Mouse (Mus musculus): Measurements from ENCODE around the gene Itga5. TPM values are rescaled to one million over a fixed set of nuclear protein-coding genes. Genes with fewer than 3 reads are reported as not detected.

The Itga5 gene
- polyA plus RNA-seq, 1 experiment, result 138 TPM

GRCm38 (mm10) chr15:103340786-103341185 lies 25.8 kb downstream of the Itga5 start:
- DNase-seq (ENCODE audit: low spot score), result no peak

GRCm38 (mm10) chr15:103339961-103340337 lies 26.6 kb downstream of the Itga5 start, which contains the start of gene Zfp385a:
TSS of gene Zfp385a (minus strand) at chr15:103340093.
- DNase-seq (ENCODE audit: low spot score), result no peak

- no peak for DNase-seq (ENCODE audit: low spot score)
These were observed 27.2 kb downstream of the Itga5 start for GRCm38 (mm10) chr15:103339166-103339960.

DNA sequence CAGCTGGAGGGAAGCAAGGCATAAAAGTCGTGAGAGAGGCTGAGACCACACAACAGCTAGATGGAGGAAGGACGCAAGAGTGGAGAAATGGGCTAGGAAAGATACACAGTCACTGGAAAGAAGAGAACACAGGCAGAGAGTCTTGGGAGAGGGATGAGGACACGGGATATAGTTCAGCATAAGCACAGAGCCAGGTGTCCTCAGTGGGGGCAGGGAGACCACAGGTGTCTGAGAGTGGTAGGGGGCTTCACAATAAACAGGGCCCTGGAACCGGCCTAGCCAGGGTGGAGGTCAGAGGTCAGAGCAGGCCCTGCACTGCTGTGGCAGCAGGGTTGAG lies 27.8 kb downstream of the Itga5 start:
- DNase-seq (ENCODE audit: low spot score), result no peak

DNA sequence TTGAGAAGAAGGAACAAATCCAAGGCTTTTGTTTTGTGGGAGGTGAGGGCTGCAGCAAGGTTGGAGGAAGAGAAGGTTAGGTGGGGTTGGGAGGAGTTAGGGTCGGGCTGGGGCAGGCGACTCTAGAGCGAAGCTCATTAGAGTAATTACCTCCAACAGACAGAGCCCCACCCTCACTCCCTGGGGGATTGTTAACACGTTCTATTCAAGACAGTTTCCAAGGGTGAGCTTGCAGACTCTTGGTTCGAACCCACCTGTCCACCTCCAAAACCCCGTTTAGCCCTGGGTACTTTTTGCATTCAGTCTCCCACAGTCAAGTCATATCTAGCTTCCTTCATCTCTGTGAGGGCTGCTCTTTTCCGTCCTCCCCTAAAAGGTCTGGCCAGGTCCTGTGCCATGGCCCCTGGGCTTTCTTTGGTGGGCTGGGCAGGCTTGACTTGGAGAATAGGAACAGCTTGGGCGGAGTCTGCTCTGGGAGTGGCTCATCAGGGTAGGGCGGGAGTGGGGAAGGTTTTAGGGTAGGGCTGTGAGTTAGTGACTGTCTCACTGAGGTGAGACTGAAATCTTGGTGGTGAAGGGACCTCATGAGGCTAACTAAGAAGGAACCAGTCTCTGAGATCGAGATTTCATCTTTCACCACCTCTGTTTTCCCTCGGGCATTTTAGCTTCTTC lies 29.4 kb downstream of the Itga5 start:
- no peak for DNase-seq (ENCODE audit: low spot score)

DNA sequence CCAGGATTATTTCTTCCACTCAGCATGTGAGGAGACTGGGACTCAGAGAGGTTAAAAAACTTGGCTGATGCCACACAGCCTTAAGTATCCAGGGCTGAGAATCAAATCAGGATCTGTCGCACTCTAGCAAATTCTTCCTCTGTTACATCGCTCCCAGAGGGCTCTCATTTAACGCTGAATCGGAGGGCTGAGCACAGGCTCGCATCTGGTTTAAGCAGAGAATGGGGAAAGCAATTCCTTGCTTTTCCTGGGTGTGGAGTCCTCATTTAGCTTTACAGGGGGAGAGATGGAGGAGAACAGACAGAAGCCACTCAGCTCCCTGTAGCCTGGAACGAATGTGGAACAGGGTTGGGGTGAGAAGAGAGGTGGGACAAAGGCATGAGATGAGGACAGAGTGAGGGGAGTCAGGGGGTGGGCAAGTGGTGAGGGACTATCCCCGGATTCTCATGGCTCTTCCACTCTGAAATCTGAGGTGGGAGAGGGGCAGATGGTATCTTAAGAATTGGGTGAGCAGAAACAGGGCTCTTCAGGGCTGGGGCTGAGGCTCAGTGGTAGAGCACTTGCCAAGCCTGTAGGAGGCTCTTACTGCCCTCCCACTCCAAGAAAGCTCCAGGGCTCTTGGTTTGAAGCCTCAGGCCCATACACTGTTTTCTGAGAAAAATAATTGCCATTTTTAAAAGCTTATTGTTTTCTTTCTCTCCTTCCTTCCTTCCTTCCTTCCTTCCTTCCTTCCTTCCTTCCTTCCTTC lies 30.9 kb downstream of the Itga5 start:
- DNase-seq (ENCODE audit: low spot score), result no peak

DNA sequence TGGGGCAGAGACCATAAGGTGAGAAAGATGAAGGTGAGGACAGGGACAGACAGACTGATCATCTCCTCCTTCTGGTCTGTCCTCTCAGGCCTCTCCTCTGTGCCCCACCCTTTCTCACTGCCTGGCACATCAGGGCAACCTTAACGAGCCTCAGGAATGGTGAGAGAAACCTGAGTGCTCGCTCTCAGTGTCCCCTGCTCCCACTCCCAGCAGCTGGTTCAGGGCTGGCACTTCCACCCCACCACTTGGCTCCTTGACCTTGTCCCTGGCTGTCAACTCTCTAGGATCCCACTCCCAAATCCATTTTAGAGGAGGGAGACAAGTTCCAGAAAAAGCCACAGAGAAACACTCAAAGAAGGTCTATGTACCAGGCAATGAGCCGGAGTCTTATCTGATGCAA lies 31.5 kb downstream of the Itga5 start:
- no peak for DNase-seq (ENCODE audit: low spot score)

- no peak for DNase-seq (ENCODE audit: low spot score)
These were observed 32.4 kb downstream of the Itga5 start for GRCm38 (mm10) chr15:103334194-103334593.

DNA sequence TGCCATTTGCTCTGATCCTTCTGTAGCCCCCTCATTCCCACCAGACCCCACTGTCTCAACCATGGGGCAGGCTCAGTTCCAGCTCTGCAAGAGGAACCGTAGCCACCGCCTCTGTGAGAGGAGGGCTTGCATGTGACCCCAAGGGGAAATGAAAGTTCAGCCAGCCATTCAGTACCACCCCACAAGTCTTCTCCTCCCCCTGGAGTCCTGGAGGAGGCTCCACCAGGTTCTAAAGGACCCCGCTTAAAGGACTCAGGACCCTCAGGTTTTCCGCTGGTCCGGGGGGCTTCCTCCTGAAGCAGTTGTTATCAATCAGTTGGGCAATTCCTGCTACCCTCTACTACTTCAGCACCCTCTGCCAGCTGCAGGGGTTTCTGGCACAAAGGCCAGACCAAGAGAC lies 32.8 kb downstream of the Itga5 start:
- no peak for DNase-seq (ENCODE audit: low spot score)

DNA sequence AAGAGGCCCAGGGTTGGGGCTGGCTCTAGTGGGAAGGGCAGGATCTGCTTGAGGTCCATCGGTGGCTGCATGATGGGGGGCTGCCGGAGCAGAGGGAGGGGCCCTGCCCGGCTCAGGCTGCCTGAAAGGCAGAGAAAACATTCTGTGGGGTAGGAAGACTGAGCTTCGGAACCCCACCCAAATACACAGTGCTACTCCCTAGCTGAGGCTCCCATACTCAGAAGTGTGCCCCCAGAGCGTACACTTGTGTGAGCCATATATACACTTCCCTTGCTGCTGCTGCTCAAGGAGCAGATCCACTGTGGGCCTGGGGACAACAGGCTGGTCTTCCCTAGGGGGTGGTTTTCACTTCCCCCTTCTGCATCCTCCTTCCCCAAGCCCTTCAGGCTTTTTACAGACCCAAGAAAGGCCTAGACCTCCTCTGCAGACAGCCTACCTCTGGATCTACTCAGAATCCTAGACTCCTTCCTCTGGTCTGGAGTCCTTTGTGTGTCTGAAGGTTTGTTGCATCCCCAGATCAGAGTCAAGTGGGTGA lies 33.4 kb downstream of the Itga5 start:
- DNase-seq (ENCODE audit: low spot score), result no peak

DNA sequence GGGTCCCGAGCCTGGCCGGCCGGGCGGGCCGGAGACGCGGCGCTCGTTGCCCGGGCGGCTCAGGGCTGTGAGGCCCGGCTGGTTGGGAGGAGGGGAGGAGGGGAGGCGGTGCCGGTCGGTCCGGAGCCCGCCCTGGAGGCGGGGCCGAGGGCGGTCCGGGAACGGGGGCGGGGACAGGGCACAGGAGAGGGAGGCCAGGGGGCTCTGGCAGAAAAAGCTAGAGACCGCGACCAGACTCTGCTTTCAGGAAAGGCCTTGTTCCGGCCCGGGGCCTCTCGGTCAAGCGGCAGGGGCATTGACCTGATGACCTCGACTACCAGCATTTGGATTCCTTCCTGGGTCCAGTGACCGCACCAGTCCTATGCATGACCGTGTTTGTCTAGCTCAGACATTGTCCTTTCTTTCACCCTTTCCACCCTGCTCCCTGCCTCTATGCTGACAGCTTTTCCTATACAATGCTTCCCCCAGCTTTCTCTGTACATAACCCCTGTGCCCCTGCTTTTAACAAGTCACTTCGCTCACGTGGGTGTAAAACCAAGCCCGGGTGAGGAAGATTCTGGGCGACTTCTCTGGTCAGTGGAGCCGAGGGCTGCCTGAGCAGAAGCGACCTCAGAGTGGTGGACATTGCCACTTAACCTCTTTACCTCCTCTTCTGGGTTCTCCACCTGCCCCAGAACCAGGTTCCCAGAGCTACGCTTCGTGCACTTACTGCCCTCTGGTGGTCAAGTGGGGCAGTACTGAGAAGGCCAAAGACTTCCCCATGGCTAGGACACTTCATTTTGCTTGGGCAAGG lies 42.9 kb downstream of the Itga5 start:
- peak; percentile 80 for DNase-seq (ENCODE audit: low spot score)

DNA sequence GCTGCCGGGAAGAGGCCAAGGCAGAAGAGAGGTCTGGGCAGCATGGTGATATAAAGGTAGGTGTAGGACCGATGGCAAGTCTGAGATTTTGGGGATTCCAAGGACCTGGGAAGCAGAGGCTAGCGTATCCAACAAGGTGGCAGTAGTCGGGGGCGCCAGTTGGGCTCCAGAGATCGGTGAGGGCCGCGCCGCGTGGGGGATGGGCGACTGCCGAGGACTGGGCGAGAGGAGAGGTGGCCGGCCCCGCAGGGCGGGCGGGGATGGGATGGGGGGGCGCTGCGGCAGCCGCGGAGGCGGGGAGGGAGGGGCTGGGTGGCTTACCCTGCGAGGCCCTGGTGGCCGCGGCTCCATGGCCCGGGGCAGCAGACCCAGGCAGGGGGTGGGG lies 43.5 kb downstream of the Itga5 start:
- no peak for DNase-seq (ENCODE audit: low spot score)

DNA sequence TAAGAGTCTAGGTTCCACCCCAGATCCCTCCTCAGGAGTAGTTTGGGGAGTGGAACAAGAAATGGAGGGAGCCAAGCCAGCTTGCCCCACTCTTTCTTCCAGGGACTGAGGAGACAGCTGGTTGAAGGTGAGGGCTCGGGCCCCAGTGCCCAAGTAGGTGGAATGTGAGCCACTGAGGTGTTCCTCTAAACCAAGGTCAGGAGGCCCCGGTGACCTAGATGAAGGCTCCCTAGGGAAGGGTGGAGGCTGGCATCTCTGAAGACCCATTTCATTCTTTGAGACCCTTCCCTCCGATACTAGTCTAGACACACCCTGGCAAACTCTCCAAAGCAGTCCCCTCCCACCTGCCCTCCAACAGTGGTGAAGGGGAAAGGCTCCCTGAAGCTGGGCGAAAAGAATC lies 44.2 kb downstream of the Itga5 start:
- no peak for DNase-seq (ENCODE audit: low spot score)

GRCm38 (mm10) chr15:103321076-103321475 lies 45.5 kb downstream of the Itga5 start:
- DNase-seq (ENCODE audit: low spot score), result no peak

DNA sequence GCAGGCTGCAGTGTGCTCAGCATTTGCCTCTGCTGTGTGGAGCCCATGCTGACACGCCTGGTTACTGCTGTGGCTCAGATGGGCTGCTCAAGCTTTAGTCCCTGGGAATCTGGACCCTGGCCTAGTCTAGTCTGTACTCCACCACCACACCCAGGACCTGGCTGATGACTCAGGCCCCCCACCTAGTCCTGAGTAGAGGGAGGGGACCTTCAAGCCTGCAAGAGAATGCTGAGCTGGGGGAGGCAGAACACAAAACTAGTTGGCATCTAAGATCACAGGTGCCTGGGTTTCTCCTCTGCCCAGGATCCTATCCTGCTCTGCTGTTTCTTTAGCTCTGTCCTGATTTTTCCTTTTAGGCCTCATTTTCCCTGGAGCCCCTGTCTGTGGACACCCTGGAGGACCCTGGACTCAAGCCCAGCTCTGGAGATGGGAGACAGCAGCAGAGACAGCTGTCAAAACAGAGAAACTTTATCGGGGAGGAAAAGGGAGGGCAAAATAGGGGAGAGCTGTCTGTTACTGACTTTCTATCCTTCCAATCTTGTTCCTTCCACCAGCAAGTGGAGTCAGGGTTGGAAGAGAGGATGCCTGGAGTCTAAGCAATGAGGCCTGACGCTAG lies 48.3 kb downstream of the Itga5 start:
- DNase-seq (ENCODE audit: low spot score), result no peak

- no peak for DNase-seq (ENCODE audit: low spot score)
These were observed 48.8 kb downstream of the Itga5 start for GRCm38 (mm10) chr15:103317731-103318130.

DNA sequence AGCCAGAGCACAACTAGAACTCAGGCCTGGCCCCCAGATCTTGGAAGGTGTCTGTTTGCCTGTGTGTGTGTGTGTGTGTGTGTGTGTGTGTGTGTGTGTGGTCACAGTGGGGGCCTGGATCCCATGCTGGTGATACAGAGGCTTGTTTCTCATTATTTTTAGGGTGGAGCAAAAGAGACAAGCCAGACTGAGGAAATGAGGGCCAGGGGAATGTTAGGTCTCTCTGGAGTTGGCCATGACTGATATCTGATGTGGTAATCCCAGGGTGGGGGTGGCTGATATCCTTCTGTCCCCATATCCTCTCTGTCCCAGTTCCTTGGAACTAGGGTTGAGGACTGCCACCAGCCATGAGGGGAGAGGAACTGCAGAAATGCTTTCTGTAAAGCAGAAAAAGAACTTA lies 49.4 kb downstream of the Itga5 start:
- no peak for DNase-seq (ENCODE audit: low spot score)

GRCm38 (mm10) chr15:103315979-103316776 lies 50.4 kb downstream of the Itga5 start:
- no peak for DNase-seq (ENCODE audit: low spot score)

DNA sequence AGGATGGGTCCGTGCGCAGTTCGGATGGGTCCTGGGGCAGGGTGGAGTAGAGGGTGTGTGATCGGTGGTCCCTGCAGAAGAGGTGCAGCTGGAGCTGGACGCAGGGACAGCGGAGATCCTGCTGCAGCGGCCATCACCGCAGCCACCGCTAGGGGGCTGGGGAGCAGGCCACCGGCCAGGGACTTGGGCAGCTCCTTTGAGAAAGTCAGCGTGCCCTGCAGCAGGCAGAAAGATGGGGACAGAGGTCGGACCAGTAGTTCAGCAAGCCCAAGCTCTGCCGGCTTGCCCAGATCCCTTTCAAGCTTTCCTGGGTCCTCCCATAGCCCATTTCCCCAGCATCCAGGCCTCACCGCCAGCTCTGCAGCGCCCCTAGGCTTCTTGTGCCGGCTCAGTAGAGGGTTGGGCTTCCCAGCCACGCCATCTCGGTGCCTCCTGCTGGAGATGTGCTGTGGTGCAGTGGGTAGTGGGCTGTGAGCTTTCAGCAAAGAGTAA lies 51.5 kb downstream of the Itga5 start:
- DNase-seq (ENCODE audit: low spot score), result peak; percentile 69

GRCm38 (mm10) chr15:103314181-103314580 lies 52.4 kb downstream of the Itga5 start:
- no peak for DNase-seq (ENCODE audit: low spot score)

All from urinary bladder, adult 2 months (tissue).